Mouse (Mus musculus): ENCODE measurements at regions not wholly inside any gene's neighbourhood (a gene's known extent, or its start where the extent isn't known, plus 50 kb on each side); places are given as distances from the start of the nearest gene placed in this dataset.
A peak's percentile ranks its signal among the peaks of the same experiment; 100 is the strongest.

DNA sequence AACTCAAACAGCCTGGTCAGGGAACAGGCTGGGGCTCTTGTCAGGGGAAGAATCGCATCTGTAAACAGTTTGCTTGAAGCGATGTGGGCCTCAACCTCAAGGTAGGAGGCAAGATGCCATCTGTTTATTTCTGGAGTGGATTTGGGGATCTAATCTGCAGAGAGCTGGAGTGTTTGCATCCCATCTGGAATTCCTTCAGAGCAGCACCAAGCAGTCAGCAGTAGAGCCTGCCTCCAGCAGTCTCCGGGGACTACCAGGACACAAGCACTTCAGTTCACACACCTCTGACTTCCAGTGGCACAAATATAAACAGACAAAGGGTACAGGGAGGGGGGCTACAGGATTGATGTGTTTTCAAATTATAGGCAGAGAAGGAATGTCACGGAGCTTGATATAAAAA is 262.8 kb upstream of the Fermt1 start:
- intact Hi-C loops (cut with DNase I) = no loop called here
- DNase-seq = no peak

- intact Hi-C loops (cut with DNase I) = no loop called here
- DNase-seq = no peak
Measured at GRCm38 (mm10) chr2:133221762-133222556, 276.3 kb upstream of the Fermt1 start.

DNA sequence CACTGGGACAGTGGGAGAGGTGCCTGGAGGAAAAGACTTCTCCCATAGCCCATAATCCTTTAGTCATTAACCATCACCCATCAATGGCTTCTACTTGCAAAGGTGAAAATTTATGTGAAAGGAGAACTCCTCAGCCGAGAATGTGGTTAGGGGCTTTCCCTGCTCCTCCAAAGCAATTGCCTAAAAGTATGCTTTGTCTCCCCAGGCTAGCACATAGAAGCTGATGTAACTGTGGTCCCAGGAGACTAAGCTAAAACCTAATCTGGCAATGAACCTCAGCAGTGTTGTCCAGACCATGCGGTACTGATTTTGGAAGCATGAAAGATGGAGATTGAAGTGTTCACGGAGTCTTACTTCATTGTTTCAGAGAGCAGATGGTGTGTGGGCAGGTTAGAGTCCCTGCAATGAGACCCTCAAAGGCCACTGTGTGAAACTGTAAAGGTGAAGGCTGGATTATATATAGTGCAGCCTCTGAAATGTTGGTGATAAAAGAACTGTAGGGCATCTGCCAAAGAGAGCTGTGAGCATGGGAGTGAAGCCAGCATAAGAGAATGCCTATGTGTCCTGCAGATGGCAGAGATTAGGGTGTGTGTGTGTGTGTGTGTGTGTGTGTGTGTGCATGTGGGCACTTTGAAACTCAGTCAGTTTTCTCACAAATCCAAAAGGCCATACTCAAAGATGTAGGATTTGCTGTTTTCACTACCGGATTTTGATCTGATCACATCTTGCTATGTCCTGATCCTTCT is 289.6 kb upstream of the Fermt1 start:
- intact Hi-C loops (cut with DNase I) = no loop called here
- peak; percentile 13 for DNase-seq

- intact Hi-C loops (cut with DNase I) = no loop called here
- DNase-seq = peak; percentile 21
Measured at GRCm38 (mm10) chr2:133252131-133252530, 299.8 kb upstream of the Bmp2 start.

DNA sequence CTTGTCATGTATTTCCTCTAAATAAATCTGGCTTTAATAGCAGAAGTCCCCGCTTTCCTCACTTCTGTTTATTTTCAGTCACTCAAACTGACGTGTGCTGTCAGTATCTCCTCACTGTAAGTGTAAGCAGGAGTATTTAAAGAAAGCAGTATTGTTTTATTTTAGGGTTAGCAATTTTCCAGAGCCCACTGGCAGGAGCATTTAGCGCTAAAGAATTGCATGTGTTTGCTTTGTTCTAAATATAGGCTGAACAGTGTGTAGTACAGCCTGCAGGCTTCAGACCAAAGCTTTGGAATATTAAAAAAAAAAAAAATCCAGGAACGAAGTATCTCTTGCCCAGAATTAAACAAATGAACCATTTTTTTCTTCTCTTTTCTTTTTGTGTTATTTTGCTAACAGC is 277.5 kb upstream of the Bmp2 start:
- no peak for DNase-seq
- intact Hi-C loops (cut with DNase I) = no loop called here

DNA sequence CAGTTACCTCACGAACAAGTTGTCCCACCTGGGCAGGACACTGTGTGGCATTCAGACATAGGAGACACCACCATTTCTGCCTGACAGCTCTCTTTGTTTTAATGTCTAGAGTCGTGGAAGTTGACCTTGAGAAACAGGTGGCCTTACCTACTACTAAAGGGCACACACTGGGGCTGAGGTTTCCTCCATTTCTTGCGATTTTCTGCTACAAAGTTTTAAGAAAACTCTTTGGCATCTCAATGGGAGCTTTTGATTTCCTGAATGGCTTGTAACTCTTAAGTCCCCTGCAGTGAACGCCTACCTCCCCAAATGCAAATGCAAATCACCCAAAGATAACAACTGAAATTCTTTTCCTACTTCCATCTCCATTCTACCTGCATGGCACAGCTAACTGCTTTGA is 273.4 kb upstream of the Bmp2 start:
- intact Hi-C loops (cut with DNase I) = no loop called here
- DNase-seq = no peak

DNA sequence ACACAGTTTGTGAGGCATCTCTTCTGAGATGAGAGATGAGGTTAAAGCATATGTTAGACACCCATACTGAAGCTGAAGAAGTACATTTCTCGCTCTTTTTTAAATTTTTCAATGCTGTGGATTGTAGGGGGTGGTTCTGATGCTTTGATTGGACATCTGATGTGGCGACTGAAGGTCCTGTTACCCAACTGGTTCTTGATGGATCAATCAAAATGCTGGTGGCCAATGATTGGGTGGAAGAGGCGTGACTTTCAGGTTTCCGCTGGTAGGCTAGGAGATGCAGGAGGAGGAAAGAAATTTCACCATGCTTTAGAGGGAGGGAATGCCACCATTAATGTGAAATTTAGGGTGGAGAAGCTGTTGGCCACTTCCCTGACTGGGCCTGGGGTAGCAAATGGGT is 272.7 kb upstream of the Bmp2 start:
- intact Hi-C loops (cut with DNase I) = no loop called here
- DNase-seq = no peak

GRCm38 (mm10) chr2:133282692-133283091 is 269.3 kb upstream of the Bmp2 start:
- no peak for DNase-seq
- intact Hi-C loops (cut with DNase I) = no loop called here

- DNase-seq = no peak
- intact Hi-C loops (cut with DNase I) = no loop called here
Measured at GRCm38 (mm10) chr2:133283709-133284108, 268.2 kb upstream of the Bmp2 start.

DNA sequence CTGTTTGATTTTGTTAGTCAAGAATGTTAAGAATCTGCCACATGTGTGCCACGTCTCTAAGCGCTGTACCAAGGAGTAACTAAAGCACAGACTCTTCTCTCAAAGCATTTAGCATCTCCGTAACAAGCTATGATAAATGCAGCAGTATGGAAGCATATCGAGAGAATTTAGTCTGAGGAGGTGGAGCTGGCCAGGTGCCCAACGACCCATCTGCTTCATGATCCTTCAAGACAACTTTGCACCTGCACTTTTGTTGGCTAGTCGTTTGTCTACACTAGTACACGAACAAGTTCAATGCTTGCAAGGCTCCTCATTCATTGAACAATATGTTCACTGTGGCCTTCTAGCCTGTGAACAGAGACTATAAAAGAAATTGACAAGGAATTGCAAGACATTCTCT is 257.8 kb upstream of the Bmp2 start:
- intact Hi-C loops (cut with DNase I) = no loop called here
- DNase-seq = peak; percentile 34

GRCm38 (mm10) chr2:133305936-133306335 is 246.0 kb upstream of the Bmp2 start:
- intact Hi-C loops (cut with DNase I) = no loop called here
- peak; percentile 37 for DNase-seq

- intact Hi-C loops (cut with DNase I) = no loop called here
- DNase-seq = no peak
Measured at GRCm38 (mm10) chr2:133311001-133311400, 241.0 kb upstream of the Bmp2 start.

DNA sequence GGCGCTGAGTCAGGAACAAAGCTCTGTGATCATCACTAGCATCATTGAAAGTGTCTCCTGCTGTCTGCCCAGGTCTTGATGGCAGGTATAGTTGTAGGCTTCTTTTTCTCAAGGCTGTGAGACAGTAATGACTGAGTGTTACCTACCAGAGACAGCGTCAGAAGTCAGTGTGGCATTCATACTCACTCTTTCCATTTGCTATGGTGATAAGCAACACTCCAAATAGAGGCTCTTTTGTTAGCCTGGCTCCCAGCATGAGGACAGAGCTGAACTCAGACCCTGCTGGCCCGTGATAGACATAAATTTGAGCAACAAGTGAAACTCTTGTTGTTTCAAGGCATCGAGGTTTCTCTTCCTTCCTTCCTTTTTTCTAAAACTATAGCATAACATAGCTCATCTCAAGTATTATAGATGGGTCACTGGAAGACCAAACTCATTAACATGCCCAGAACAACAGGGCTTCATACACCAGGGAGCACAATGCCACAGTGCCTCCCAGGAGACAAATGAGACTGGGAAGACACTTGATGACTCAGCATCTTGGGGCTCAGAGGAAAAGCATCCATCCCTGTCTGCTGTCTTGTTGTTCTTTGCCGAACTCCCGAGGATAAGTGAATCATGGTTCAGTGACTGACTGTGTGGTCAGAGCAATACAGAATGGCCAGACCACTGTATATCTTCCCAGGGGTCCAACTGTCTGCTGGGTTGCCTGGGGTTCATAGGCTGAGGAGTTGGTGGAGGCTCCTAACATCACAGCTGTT is 225.5 kb upstream of the Bmp2 start:
- intact Hi-C loops (cut with DNase I) = no loop called here

GRCm38 (mm10) chr2:133327653-133328052 is 224.3 kb upstream of the Bmp2 start:
- no peak for DNase-seq
- intact Hi-C loops (cut with DNase I) = no loop called here

More for the DNA sequence above, 225.5 kb upstream of the Bmp2 start:
- no peak for DNase-seq

DNA sequence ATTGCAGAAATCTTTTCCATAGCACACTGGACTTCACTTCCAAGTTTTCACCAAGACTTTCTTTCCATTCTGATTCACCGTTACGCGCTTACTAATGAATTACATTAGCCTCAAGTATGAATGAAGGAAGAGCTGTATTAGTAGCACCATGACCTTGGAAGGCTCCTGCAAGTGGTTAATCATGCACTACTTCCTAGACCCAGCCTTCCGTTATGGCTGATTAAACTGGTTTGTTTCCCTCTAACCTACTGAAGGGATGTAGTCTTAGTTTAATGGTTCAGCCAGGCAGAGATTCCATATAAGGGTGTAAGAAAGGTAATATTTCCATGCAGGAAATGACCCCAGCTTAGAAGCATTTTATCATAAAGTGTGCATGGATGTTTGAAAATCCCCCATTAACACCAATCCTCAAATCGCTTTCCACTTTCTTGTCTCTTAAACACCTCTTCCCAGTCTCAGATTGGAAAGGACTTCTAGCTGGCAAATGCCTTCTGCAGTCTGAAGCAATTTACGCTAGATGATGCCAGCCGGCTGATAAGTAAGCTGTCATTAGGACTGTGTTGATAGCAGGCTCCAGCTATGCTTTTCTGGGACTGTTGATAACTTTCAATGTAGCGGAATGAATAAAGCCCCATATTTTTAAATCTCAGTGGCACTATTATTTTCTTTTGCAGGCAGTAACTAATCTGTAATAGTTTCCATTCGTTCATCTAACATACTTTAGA is 215.6 kb upstream of the Bmp2 start:
- no peak for DNase-seq
- intact Hi-C loops (cut with DNase I) = no loop called here

DNA sequence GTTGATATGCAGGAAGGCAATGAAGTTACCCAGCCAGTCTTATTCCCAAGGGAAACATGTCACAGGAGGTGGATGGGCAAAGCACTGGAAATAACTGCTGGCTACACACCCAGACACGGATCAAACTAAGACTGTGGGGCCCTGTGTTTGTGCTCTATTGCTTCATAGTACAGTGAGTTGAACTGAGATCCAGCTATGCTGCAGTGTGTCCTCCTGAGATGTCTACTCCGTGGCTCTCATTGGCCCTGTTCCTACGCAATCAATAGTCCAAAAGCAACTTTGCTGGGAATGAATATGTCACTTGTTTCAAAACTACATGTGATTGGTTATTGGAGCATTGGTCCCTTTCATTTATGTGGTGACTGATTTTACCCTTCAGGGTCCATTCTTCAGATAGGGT is 213.8 kb upstream of the Bmp2 start:
- no peak for DNase-seq
- intact Hi-C loops (cut with DNase I) = no loop called here

DNA sequence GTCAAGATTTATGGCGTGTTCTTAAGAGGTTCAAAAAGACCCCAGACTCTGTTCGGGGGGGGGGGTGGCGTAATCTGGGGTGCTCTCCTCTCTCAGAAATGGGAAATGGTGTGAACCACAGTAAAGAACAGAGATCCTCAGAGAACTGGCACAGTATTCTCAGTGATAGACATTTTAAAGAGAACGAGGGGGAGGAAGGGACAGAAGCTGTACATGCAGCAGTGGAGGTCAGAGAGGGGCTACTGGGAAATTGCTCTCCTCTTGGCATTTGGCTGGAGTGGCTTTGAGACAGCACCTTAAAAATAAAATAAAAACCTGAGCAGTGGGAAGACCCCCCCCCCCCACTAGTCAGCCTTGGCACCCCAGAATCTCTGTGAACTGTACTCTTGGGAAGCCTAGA is 210.6 kb upstream of the Bmp2 start:
- intact Hi-C loops (cut with DNase I) = no loop called here
- DNase-seq = no peak

GRCm38 (mm10) chr2:133345964-133346788 is 205.8 kb upstream of the Bmp2 start:
- intact Hi-C loops (cut with DNase I) = no loop called here

DNA sequence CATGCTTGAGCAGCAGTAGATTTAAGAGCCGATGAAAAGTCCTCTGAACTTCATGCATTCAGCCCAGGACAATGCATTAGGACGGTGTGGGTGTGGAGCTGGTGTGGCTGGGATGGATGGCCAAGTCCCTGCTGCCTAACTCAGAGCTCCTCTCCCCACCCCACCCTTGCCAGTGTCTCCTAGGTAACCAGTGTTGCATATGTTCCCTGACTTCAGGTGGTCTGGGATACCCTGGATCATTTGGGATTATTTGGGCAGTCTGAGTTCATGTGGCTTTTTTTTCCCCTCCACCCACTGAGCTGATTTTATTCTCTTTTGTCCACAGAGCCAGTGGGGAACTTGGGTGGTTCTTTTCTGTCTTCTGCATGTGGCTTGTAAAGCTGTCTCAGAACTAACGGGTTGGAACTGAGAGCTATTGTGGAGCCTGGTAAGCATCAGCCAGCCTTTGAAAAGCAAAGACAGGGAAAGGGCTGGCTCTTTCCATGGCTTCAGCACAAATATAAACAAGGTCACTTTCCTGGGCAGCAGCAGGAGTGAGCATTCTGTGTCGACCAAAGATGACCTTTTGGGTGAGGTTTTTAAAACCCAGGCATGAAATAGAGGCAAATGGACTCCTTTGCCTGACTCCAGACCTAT is 205.1 kb upstream of the Bmp2 start:
- DNase-seq = no peak
- intact Hi-C loops (cut with DNase I) = no loop called here

More at GRCm38 (mm10) chr2:133345964-133346788, 205.8 kb upstream of the Bmp2 start:
- DNase-seq = no peak

DNA sequence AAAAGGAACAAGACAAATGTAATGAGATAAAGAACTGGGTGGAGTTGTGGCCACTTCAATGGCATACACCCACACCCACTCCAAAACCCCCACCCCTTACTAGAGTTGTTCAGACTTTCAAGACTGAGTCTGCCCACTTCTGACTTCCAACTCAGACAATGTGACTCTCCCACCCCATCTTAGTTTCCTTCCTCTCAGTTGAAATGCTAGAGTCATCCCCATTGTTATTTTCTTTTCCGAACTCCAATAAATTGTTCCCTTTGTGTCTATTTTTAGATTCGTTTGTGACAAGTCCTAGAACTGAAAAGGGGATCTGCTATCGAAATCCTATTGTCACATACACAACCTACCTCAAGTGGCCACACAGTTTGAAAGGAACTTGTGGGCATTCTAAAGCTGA is 200.7 kb upstream of the Bmp2 start:
- intact Hi-C loops (cut with DNase I) = no loop called here
- no peak for DNase-seq

Measured in left cerebral cortex, postnatal 4 days (tissue).